Mouse (Mus musculus) lung, embryonic 15.5 days (tissue): Measurements from ENCODE around the gene Alg14. TPM values are rescaled to one million over a fixed set of nuclear protein-coding genes. Genes with fewer than 3 reads are reported as not detected.
A peak's percentile ranks its signal among the peaks of the same experiment; 100 is the strongest.

ENCODE experiments used
- ATAC-seq: fragments of 200-750 bp; cut with Nextera tagmentation; 2 replicates; pipeline ENCODE4 v1.8.0; 2017; ENCODE audit warnings: moderate number of reproducible peaks, borderline replicate concordance; ENCODE audit not compliant: low FRiP score, low TSS enrichment; ENCODE audit errors: extremely low read depth
- H3K27ac ChIP-seq: fragments of 300-500 bp; sonication (generic); 2 replicates; pipeline ENCODE4 v1.5.1; 2015; ENCODE audit warnings: moderate library complexity, mild to moderate bottlenecking, inconsistent platforms
- H3K27me3 ChIP-seq: fragments of 300-500 bp; sonication (generic); 2 replicates; pipeline ENCODE4 v1.6.1; 2015; ENCODE audit warnings: inconsistent platforms
- H3K36me3 ChIP-seq: fragments of 300-500 bp; sonication (generic); 2 replicates; pipeline ENCODE4 v1.6.1; 2015; ENCODE audit warnings: inconsistent platforms
- H3K4me1 ChIP-seq: fragments of 300-500 bp; sonication (generic); 2 replicates; pipeline ENCODE4 v1.6.1; 2015; ENCODE audit warnings: inconsistent platforms
- H3K4me2 ChIP-seq: fragments of 300-500 bp; sonication (generic); 2 replicates; pipeline ENCODE4 v1.6.1; 2015; ENCODE audit warnings: inconsistent platforms, mild to moderate bottlenecking, moderate library complexity
- H3K4me3 ChIP-seq: fragments of 300-500 bp; sonication (generic); 2 replicates; pipeline ENCODE4 v1.5.1; 2015; ENCODE audit warnings: mild to moderate bottlenecking, inconsistent platforms
- H3K9ac ChIP-seq: fragments of 300-500 bp; sonication (generic); 2 replicates; pipeline ENCODE4 v1.6.1; 2015; ENCODE audit warnings: inconsistent platforms
- H3K9me3 ChIP-seq: fragments of 300-500 bp; sonication (generic); 2 replicates; pipeline ENCODE4 v1.6.1; 2016; ENCODE audit warnings: inconsistent platforms
- WGBS: fragments of 180-500 bp; shearing (Covaris S2); methylation state at CpG from one replicate; pipeline ENCODE4 v1.1.7; 2015; 5-methylcytosine and 5-hydroxymethylcytosine counted together
- polyA plus RNA-seq: library from polyadenylated mRNA; unstranded; fragments of >200 nt; fragmentation: Nextera tagmentation; extraction: Ambion mirVana; gene quantifications from 2 replicates; pipeline ENCODE4 v1.2.1, GENCODE M21; 2015

Gene Alg14
- polyA plus RNA-seq, 1 experiment from 2014 or later: 44.5 TPM

DNA sequence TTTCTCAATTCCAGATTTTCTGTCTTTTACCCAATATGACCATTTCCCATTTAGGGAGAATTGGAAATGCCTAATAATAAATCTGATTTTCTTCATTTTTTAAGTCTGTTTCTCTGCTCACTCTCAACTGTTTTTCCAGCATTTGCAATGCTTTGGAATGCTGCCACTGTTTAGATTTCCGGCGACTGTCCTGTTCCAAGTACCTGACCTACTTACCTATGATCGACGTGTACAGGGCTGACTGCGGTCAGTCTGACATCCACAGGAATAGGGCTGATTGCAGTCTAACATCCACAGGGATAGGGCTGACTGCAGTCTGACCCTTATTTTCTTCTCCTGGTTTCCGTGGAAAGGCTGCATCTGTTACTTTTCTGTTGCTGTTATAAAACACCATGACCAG lies 6.4 kb upstream of the Alg14 start:
- H3K4me1 ChIP-seq: no peaks in the 10 kb centered on the region
- H3K9me3 ChIP-seq: no peaks in the 10 kb centered on the region
- ATAC-seq: no peak
- no peaks in the 10 kb centered on the region for H3K27me3 ChIP-seq
- 84% methylated on average over 6 of the region's 6 CpGs for WGBS
- H3K4me2 ChIP-seq: no peak overlapping the region
- no peak overlapping the region for H3K4me3 ChIP-seq
- H3K9ac ChIP-seq: no peak overlapping the region
- no peaks in the 10 kb centered on the region for H3K36me3 ChIP-seq
- no peak overlapping the region for H3K27ac ChIP-seq

DNA sequence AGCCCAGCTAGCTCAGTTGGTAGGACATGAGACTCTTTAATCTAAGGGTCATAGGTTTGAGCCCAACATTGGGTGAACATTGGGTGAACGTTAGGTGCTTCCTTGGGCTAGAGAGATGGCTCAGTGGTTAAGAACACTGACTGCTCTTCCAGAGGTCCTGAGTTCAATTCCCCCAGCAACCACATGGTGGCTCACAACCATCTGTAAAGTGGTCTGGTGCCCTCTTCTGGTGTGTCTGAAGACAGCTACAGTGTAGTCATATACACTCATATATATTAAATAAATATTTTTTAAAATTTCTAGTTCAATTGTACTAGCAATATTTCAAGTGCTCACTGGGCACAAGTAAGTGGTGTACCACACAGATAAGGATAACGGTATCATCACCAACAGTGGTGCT lies 4.4 kb upstream of the Alg14 start:
- H3K36me3 ChIP-seq: no peaks in the 10 kb centered on the region
- H3K9ac ChIP-seq: no peak overlapping the region
- 92% methylated on average over 2 of the region's 2 CpGs for WGBS
- ATAC-seq: no peak
- no peak overlapping the region for H3K27ac ChIP-seq
- H3K27me3 ChIP-seq: no peaks in the 10 kb centered on the region
- H3K4me3 ChIP-seq: no peak overlapping the region
- H3K4me1 ChIP-seq: peaks cover 5% of the 10 kb centered on the region
- H3K9me3 ChIP-seq: no peaks in the 10 kb centered on the region
- H3K4me2 ChIP-seq: no peak overlapping the region

DNA sequence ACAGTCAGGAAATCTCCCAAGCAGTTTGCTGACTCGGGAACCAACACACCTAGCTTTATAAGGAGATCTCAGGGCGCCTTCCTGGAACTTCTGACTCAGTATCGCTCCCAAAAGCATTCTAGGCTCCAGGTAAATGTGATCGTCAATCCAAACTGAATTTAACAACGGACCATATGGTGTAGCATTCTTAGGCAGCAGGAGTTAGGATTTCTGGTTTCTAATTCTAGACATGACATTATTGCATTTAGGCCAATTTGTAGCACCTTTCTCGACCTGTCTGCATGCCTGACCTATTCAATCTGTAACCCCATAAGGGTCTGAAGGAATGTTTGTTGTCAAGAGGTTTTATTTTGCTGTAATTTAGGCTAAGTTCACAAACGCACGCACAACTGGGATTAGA lies 892 bp upstream of the Alg14 start:
- H3K4me1 ChIP-seq: peaks cover 8% of the 10 kb centered on the region
- H3K4me3 ChIP-seq: peak overlapping the region; percentile 75
- no peaks in the 10 kb centered on the region for H3K27me3 ChIP-seq
- WGBS: 69% methylated on average over 8 of the region's 8 CpGs
- no peaks in the 10 kb centered on the region for H3K36me3 ChIP-seq
- peak overlapping the region; percentile 52 for H3K9ac ChIP-seq
- H3K27ac ChIP-seq: peak overlapping the region; percentile 98; the same call in 1 of the 2 replicates
- no peaks in the 10 kb centered on the region for H3K9me3 ChIP-seq
- H3K4me2 ChIP-seq: peak overlapping the region; percentile 56
- no peak for ATAC-seq

DNA sequence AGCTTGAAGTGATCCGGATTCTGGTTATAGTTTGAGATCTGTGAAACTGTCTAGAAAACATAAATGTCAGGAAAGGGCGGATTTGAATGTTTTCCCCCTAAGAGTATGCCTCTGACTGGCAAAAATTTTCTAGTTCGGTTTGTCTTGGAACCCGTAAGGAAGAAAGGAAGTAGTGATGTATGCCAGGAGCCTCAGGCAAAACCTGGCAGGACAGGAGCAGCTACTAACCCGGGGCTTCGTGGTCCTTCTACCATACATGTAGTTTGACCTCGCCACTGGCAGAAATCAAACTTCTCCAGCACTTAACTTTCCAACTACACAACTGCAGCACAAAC lies 381 bp upstream of the Alg14 start:
- Histone ChIP-seq H3K4me3 (peak overlapping the region; percentile 75), H3K9ac (peak overlapping the region; percentile 52), H3K36me3 (no peaks in the 10 kb centered on the region), H3K4me1 (peaks cover 8% of the 10 kb centered on the region), H3K27me3 (no peaks in the 10 kb centered on the region), H3K9me3 (no peaks in the 10 kb centered on the region), H3K4me2 (peak overlapping the region; percentile 56), H3K27ac (peak overlapping the region; percentile 98)
- WGBS: 2% methylated on average over 7 of the region's 7 CpGs
- ATAC-seq: peak; percentile 20; the same call in 1 of the 2 replicates

DNA sequence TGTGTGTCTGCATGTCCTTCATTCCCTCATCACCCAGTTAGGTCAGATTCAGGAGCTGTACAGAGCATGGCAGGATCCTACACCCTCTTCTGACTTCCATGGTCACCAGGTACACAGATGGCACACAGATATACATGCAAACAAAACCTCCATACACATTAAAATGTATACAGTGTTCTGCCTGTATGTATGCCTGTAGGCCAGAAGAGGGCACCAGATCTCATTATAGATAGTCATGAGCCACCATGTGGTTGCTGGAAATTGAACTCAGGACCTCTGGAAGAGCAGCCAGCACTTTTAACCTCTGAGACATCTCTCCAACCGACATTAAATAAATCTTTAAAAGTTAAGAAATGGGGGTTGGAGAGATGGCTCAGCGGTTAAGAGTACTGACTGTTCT lies 2.6 kb downstream of the Alg14 start:
- Histone ChIP-seq H3K27ac (no peak overlapping the region), H3K4me3 (no peak overlapping the region), H3K9me3 (no peaks in the 10 kb centered on the region), H3K27me3 (no peaks in the 10 kb centered on the region), H3K4me2 (no peak overlapping the region), H3K9ac (no peak overlapping the region), H3K4me1 (peaks cover 8% of the 10 kb centered on the region), H3K36me3 (no peaks in the 10 kb centered on the region)
- WGBS: 84% methylated on average over 2 of the region's 2 CpGs
- ATAC-seq: no peak

DNA sequence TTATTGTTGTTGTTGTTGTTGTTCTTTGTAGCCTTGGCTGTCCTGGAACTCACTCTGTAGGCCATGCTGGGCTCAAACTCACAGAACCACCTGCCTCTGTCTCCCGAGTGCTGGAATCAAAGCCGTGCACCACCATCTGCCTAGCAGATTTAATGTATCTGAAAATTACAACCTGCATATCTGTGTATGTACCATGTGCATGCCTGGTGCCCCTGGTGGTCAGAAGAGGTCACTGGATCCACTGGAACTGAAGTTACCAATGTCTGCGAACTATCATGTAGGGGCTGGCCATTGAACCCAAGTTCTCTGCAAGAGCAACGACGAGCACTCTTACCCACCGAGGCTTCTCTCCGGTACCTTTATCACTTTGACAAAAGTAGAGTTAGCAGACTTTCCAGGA lies 15.1 kb downstream of the Alg14 start:
- H3K27ac ChIP-seq: no peak overlapping the region
- no peaks in the 10 kb centered on the region for H3K27me3 ChIP-seq
- H3K9ac ChIP-seq: no peak overlapping the region
- H3K4me1 ChIP-seq: no peaks in the 10 kb centered on the region
- H3K9me3 ChIP-seq: no peaks in the 10 kb centered on the region
- H3K4me2 ChIP-seq: no peak overlapping the region
- no peak for ATAC-seq
- 90% methylated on average over 7 of the region's 7 CpGs for WGBS
- no peak overlapping the region for H3K4me3 ChIP-seq
- H3K36me3 ChIP-seq: no peaks in the 10 kb centered on the region

DNA sequence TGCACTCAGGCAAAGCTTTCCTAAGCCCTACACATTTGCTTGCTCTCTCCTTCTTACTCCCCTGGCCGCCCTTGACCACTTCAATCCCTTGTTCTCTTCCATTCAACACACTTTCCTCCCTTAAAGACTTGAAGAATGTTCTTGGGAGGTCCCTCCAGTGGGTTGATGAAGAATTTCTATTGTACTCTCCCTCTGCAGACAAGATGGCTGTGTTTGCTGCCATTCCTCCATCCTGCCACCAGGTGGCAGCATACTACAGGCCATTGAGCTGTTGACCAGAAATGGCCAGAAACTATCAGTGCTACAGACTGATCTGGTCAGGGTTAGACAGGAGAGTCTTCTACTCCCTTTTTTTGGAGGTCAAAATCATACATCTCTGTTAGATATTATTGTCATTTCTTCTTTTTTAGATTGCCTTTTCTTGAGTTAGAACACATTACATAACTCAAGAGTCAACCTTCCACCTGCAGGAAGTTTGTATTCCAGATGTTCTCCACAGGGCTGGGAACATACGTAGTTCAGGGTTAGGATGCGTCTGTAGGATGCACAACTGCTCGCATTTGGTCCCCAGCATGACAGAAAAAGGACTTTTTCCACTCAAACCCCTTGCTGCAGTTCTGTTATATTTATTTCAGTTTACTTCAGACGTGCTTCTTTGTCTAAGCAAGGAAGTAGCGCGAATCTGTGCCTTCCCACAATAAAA lies 16.1 kb downstream of the Alg14 start:
- H3K9me3 ChIP-seq: no peaks in the 10 kb centered on the region
- no peaks in the 10 kb centered on the region for H3K4me1 ChIP-seq
- no peak overlapping the region for H3K27ac ChIP-seq
- peak; percentile 79; the same call in 1 of the 2 replicates for ATAC-seq
- H3K27me3 ChIP-seq: no peaks in the 10 kb centered on the region
- 75% methylated on average over 7 of the region's 7 CpGs for WGBS
- no peak overlapping the region for H3K9ac ChIP-seq
- no peak overlapping the region for H3K4me3 ChIP-seq
- H3K4me2 ChIP-seq: no peak overlapping the region
- no peaks in the 10 kb centered on the region for H3K36me3 ChIP-seq

DNA sequence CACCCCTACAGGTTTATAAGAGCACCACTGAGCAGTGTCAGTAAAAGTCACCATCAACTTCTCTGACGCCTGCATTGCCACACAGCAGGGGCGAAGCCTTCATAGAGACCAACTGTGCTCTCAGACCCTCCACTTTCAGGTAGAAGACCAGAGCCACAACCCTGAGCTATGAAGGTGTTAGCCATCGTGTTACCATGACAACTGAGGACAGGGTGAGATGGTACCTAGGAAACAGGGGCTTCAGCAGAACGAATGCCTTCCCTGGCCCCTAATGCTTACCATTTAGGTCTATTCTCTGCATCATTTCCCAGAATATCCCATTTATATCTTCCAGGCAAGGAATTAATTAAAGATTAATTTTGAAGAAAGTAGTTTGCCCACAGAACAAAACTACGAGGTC lies 17.4 kb downstream of the Alg14 start:
- Histone ChIP-seq H3K9me3 (no peaks in the 10 kb centered on the region), H3K4me2 (no peak overlapping the region), H3K4me1 (no peaks in the 10 kb centered on the region), H3K27ac (no peak overlapping the region), H3K27me3 (no peaks in the 10 kb centered on the region), H3K9ac (no peak overlapping the region), H3K36me3 (no peaks in the 10 kb centered on the region), H3K4me3 (no peak overlapping the region)
- ATAC-seq: no peak
- 84% methylated on average over 5 of the region's 5 CpGs for WGBS

DNA sequence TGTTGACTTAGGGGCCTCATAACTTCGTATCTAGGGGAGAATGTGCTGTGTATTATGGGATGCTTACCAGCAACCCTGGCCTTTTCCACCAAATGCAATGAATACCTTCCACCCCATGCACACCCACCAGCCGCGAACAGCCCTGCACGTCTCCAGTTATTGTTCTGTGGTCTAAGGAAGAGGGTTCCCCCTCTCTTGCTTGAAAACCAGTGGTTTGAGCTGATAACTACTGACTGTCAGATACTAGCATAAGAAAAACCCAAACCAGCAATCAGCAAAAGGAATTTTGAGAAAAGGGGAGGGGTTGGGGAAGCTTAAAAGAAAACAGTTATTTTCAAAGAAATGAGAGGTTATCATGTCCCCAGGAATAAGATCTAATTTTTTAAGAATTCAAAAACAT lies 17.9 kb downstream of the Alg14 start:
- WGBS: 80% methylated on average over 4 of the region's 4 CpGs
- Histone ChIP-seq H3K4me3 (no peak overlapping the region), H3K36me3 (no peaks in the 10 kb centered on the region), H3K4me2 (no peak overlapping the region), H3K4me1 (no peaks in the 10 kb centered on the region), H3K9me3 (no peaks in the 10 kb centered on the region), H3K9ac (no peak overlapping the region), H3K27me3 (no peaks in the 10 kb centered on the region), H3K27ac (no peak overlapping the region)
- ATAC-seq: no peak

DNA sequence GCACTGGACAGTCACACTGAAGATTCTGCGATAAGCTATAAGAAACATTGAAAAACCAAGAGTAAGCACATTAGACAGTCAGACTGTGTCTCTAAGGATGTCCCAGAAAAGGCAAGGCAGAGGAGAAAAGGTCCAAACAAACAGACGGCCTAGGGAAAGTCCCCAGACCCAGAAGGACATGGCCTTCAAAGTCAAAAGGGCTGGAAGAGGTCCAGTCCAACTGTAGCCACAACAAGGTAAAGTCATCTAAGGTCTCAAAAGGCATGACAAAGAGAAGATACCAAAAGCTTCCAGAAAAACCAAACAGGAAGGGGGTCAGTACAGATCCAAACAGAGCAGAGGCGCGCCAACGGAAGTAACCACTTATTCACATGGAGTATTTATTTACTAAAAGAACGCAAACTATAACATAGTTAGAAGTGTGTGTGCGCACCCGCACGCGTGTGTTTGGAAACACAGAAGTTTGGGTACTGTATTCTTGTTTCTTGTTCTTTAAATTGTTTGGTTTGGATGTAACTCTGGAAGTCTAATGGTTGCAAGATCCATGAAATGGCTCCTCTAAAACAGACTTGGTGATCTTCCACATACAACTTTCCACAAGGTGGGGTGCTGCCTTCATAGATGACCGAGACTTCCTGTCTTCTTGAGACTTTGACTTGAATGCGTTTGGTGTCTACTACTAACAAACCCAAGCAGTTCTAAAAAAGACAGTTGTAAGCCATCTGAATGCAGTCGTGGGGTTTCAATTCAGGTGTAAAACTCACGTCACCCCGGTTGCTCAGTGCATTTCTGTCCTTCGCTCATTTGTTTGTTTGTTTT lies 18.5 kb downstream of the Alg14 start:
- 72% methylated on average over 16 of the region's 16 CpGs for WGBS
- Histone ChIP-seq H3K4me2 (no peak overlapping the region), H3K27ac (no peak overlapping the region), H3K27me3 (no peaks in the 10 kb centered on the region), H3K9ac (no peak overlapping the region), H3K4me1 (no peaks in the 10 kb centered on the region), H3K9me3 (no peaks in the 10 kb centered on the region), H3K36me3 (no peaks in the 10 kb centered on the region), H3K4me3 (no peak overlapping the region)
- no peak for ATAC-seq

DNA sequence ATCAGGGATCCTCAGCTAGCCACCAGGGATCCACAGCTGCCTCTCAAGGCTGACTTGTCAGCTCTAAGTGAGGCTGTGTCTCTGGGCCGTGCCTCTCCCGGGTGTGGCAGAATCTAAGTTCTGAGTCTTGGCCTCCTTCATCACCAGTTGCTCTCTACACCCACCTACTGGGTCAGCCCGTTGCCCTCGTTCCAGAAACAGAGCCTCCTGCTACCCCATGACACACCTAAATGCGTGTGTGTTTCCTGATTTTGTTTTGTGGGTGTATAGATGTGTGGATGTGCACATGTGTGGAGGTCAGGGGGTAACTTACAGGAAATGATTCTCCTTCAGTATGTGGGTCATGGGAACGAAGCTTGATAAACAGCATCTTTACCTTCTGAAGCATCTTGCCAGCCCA lies 20.9 kb downstream of the Alg14 start:
- Histone ChIP-seq H3K27ac (no peak overlapping the region), H3K36me3 (no peaks in the 10 kb centered on the region), H3K9ac (no peak overlapping the region), H3K9me3 (no peaks in the 10 kb centered on the region), H3K27me3 (no peaks in the 10 kb centered on the region), H3K4me1 (no peaks in the 10 kb centered on the region), H3K4me3 (no peak overlapping the region), H3K4me2 (no peak overlapping the region)
- 80% methylated on average over 6 of the region's 6 CpGs for WGBS
- ATAC-seq: no peak

DNA sequence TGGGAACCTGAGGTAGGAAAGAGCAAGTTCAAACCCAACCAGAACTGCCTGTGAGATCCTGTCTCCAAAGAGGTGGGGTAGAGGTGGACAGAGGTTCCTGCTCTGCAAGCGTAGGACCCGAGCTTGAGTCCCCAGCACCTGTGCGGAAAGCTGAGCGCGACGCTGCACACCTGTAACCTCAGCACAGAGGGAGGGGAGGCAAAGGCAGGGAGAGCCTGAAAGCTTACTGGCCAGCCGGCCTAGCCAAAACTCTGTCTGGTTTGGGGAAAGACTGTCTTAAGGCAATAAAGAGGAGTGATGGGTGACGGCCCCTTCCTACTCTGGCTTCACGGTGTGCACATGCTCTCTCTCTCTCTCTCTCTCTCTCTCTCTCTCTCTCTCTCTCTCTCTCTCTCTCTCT lies 21.4 kb downstream of the Alg14 start:
- Histone ChIP-seq H3K9ac (no peak overlapping the region), H3K4me3 (no peak overlapping the region), H3K4me1 (no peaks in the 10 kb centered on the region), H3K4me2 (no peak overlapping the region), H3K36me3 (no peaks in the 10 kb centered on the region), H3K27ac (no peak overlapping the region), H3K9me3 (no peaks in the 10 kb centered on the region), H3K27me3 (no peaks in the 10 kb centered on the region)
- WGBS: 62% methylated on average over 9 of the region's 9 CpGs
- no peak for ATAC-seq
